Mouse (Mus musculus): ENCODE data around the gene Zfp40. TPM values are rescaled to one million over a fixed set of nuclear protein-coding genes. Genes with fewer than 3 reads are reported as not detected.
"Not testable (repeated sequence)": the region's sequence is repeated elsewhere in the genome, so short reads cannot be mapped to it uniquely, and the experiment has no call there.

The Zfp40 gene
- 11.7 TPM in 2 replicates for polyA plus RNA-seq (2015; fragmentation: Nextera tagmentation; extraction: Ambion mirVana)

- peaks cover 8% of the 10 kb centered on the region; the same call in 1 of the 2 replicates for H3K4me1 ChIP-seq
- peak within 1 kb of the TSS; percentile 71 for H3K4me2 ChIP-seq
- peak within 1 kb of the TSS; percentile 84 for H3K27ac ChIP-seq
- ATAC-seq (ENCODE audit: borderline replicate concordance, extremely low read depth, low FRiP score, low TSS enrichment): peak; percentile 100
- peaks cover 4% of the 10 kb centered on the region; the same call in 1 of the 2 replicates for H3K36me3 ChIP-seq
- H3K4me3 ChIP-seq: peak within 1 kb of the TSS; percentile 80
- H3K9me3 ChIP-seq: no peaks in the 10 kb centered on the region
- no peaks in the 10 kb centered on the region for H3K27me3 ChIP-seq
- WGBS: 3% methylated on average over 27 of the region's 27 CpGs
- H3K9ac ChIP-seq: peak within 1 kb of the TSS; percentile 68
These were observed at the start of gene Zfp40 for GRCm38 (mm10) chr17:23192453-23193379. Gene Zfp40 (minus strand): TSS chr17:23193252.

GRCm38 (mm10) chr17:23218320-23218719 is 25.3 kb upstream of the Zfp40 start:
- Histone ChIP-seq H3K9me3 (no peaks in the 10 kb centered on the region), H3K4me1 (no peaks in the 10 kb centered on the region), H3K36me3 (no peaks in the 10 kb centered on the region), H3K4me3 (no peak overlapping the region), H3K27me3 (no peaks in the 10 kb centered on the region), H3K4me2 (no peak overlapping the region), H3K9ac (no peak overlapping the region), H3K27ac (no peak overlapping the region)
- ATAC-seq (ENCODE audit: borderline replicate concordance, extremely low read depth, low FRiP score, low TSS enrichment): no peak
- WGBS: 77% methylated on average over 2 of the region's 2 CpGs

GRCm38 (mm10) chr17:23199856-23200255 is 6.8 kb upstream of the Zfp40 start:
- not testable (repeated sequence) for H3K4me1 ChIP-seq; ATAC-seq (ENCODE audit: borderline replicate concordance, extremely low read depth, low FRiP score, low TSS enrichment); H3K9me3 ChIP-seq; H3K27ac ChIP-seq; H3K27me3 ChIP-seq; H3K9ac ChIP-seq; H3K4me3 ChIP-seq; H3K36me3 ChIP-seq; H3K4me2 ChIP-seq
- 0% methylated on average over 1 of the region's 1 CpGs for WGBS

GRCm38 (mm10) chr17:23193441-23193840 is 389 bp upstream of the Zfp40 start:
- H3K27ac ChIP-seq: peak overlapping the region; percentile 52; the same call in 1 of the 2 replicates

GRCm38 (mm10) chr17:23187680-23188079 is 5.4 kb downstream of the Zfp40 start:
- ATAC-seq (ENCODE audit: borderline replicate concordance, extremely low read depth, low FRiP score, low TSS enrichment): 0 out of 2 replicates have a peak, but pooled peaks have one; percentile 35
- Histone ChIP-seq H3K4me2 (no peak overlapping the region), H3K9ac (no peak overlapping the region), H3K27ac (no peak overlapping the region), H3K36me3 (peaks cover 19% of the 10 kb centered on the region), H3K9me3 (no peaks in the 10 kb centered on the region; the same call in 1 of the 2 replicates), H3K4me3 (no peak overlapping the region), H3K27me3 (no peaks in the 10 kb centered on the region), H3K4me1 (peaks cover 8% of the 10 kb centered on the region; the same call in 1 of the 2 replicates)
- 10% methylated on average over 2 of the region's 2 CpGs for WGBS

More at GRCm38 (mm10) chr17:23193441-23193840, 389 bp upstream of the Zfp40 start:
- Histone ChIP-seq H3K36me3 (peaks cover 4% of the 10 kb centered on the region; the same call in 1 of the 2 replicates), H3K4me2 (peak overlapping the region; percentile 71), H3K27me3 (no peaks in the 10 kb centered on the region), H3K4me3 (peak overlapping the region; percentile 80), H3K9me3 (no peaks in the 10 kb centered on the region), H3K9ac (peak overlapping the region; percentile 46), H3K4me1 (peaks cover 5% of the 10 kb centered on the region; the same call in 1 of the 2 replicates)
- ATAC-seq (ENCODE audit: borderline replicate concordance, extremely low read depth, low FRiP score, low TSS enrichment): peak; percentile 94
- whole genome bisulfite sequencing: under 1% methylated on average over 11 of the region's 11 CpGs

Other genes with a start within 250 kb of the Zfp40 start
- gene Vmn2r-ps130, start 132.1 kb downstream of the Zfp40 start, polyA plus RNA-seq (2015; fragmentation: Nextera tagmentation; extraction: Ambion mirVana): not detected in 2 replicates
- gene Vmn2r114, start 119.3 kb upstream of the Zfp40 start, polyA plus RNA-seq (2015; fragmentation: Nextera tagmentation; extraction: Ambion mirVana): not detected in 2 replicates
- not detected in 2 replicates for gene Vmn2r115, start 150.5 kb upstream of the Zfp40 start, polyA plus RNA-seq (2015; fragmentation: Nextera tagmentation; extraction: Ambion mirVana)
- not detected in 2 replicates for gene Vmn2r116, start 191.4 kb upstream of the Zfp40 start, polyA plus RNA-seq (2015; fragmentation: Nextera tagmentation; extraction: Ambion mirVana)

Measured in lung, embryonic 15.5 days (tissue).